Mouse (Mus musculus): ENCODE measurements at regions not wholly inside any gene's neighbourhood (a gene's known extent, or its start where the extent isn't known, plus 50 kb on each side); places are given as distances from the start of the nearest gene placed in this dataset.
A peak's percentile ranks its signal among the peaks of the same experiment; 100 is the strongest.

DNA sequence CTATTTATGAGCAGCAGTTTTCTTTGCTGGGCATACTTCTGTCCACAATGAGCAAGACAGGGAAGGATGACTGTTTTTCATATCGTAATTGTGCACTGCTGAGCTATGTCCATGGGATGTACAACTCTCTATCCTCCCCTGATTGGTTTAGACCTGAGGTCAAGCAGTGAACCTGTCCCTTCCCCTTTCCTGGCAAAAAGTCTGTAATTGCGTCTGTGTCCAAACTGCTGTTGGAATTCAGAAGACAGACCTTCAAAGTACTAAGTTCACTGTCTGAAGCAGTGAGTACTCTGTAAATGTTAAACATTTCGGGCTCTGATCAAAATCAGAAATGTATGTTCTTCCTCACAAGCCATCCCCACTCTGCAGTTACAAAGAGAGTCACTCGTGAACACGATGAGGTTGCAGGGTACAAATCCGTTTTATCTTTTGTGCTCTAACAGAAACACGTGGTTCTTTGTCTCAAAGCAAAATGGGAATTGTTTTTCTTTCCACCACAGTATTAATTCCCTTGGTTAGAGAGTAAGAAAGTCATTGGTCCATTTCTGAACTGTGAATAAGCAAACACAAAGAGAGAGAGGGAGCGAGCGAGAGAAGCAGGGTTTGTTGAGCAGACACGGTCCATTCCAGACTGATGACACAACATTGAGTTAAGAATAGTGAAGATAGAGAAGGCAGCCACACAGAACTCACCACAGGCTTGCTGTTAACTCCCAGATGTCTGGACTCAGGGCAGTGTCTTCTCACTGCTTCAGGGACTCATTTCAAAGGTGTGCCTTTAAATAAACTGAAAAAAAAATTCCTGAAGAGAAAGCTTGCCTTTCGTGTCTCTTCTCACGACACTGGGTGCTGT, 70.4 kb upstream of the Ifne start:
- peak overlapping the region; percentile 15; the same call in 1 of the 2 replicates for H3K27ac ChIP-seq (replicated peaks; ENCODE audit: low read depth, low read length)
- WGBS = 57% methylated on average over 12 of the region's 12 CpGs
- no peaks in the 10 kb centered on the region for H3K27me3 ChIP-seq (replicated peaks; ENCODE audit: control insufficient read depth, insufficient read depth, low read length)
- DNase-seq (ENCODE audit: low spot score) (peak; percentile 69), ATAC-seq (ENCODE audit: low read depth) (peak; percentile 77)
- no peaks in the 10 kb centered on the region for H3K4me1 ChIP-seq (ENCODE audit: control insufficient read depth, insufficient read depth, low read length)
- H3K9me3 ChIP-seq (ENCODE audit: control insufficient read depth, low read length) = no peaks in the 10 kb centered on the region
- H3K9ac ChIP-seq (ENCODE audit: low read depth, low read length) = no peak overlapping the region
- H3K36me3 ChIP-seq (ENCODE audit: control insufficient read depth, insufficient read depth, low read length) = no peaks in the 10 kb centered on the region
- H3K4me2 ChIP-seq (ENCODE audit: low read depth, low read length) = no peak overlapping the region
- no peak overlapping the region for H3K4me3 ChIP-seq (ENCODE audit: low read depth, low read length)

- no peak overlapping the region for H3K4me2 ChIP-seq (ENCODE audit: low read depth, low read length)
- no peaks in the 10 kb centered on the region for H3K4me1 ChIP-seq (ENCODE audit: control insufficient read depth, insufficient read depth, low read length)
- WGBS = 84% methylated on average over 4 of the region's 4 CpGs
- H3K27me3 ChIP-seq (replicated peaks; ENCODE audit: control insufficient read depth, insufficient read depth, low read length) = no peaks in the 10 kb centered on the region
- no peak overlapping the region for H3K27ac ChIP-seq (replicated peaks; ENCODE audit: low read depth, low read length)
- DNase-seq (ENCODE audit: low spot score) (no peak), ATAC-seq (ENCODE audit: low read depth) (no peak)
- no peaks in the 10 kb centered on the region for H3K36me3 ChIP-seq (ENCODE audit: control insufficient read depth, insufficient read depth, low read length)
- H3K4me3 ChIP-seq (ENCODE audit: low read depth, low read length) = no peak overlapping the region
- no peaks in the 10 kb centered on the region for H3K9me3 ChIP-seq (ENCODE audit: control insufficient read depth, low read length)
- no peak overlapping the region for H3K9ac ChIP-seq (ENCODE audit: low read depth, low read length)
These were observed 68.2 kb upstream of the Ifne start for GRCm38 (mm10) chr4:88948027-88948859.

DNA sequence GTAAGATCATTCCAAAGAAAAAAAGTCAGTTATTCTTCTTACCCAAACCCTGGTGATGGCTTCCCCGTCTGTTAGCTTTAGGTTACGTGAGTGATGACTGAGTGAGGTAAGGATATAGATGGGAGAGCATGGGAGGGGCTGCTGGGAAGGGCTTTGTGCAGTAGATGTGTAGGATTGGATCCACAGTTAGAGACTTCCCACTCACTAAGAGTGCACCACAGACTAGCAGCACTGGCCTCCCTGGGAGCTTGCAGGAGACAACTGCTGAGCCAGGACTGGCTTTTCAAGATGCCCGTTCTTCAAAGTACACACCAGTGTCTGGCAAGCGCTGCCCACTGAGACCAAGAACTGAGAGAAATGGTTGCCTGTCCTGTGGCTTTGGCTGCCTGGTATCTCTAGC, 62.0 kb upstream of the Ifne start:
- no peak for DNase-seq (ENCODE audit: low spot score)
- H3K9ac ChIP-seq (ENCODE audit: low read depth, low read length) = no peak overlapping the region
- no peaks in the 10 kb centered on the region for H3K9me3 ChIP-seq (ENCODE audit: control insufficient read depth, low read length)
- no peak overlapping the region for H3K4me3 ChIP-seq (ENCODE audit: low read depth, low read length)
- H3K27me3 ChIP-seq (replicated peaks; ENCODE audit: control insufficient read depth, insufficient read depth, low read length) = peaks cover 28% of the 10 kb centered on the region
- no peak overlapping the region for H3K4me2 ChIP-seq (ENCODE audit: low read depth, low read length)
- no peak for ATAC-seq (ENCODE audit: low read depth)
- H3K27ac ChIP-seq (replicated peaks; ENCODE audit: low read depth, low read length) = no peak overlapping the region
- 69% methylated on average over 4 of the region's 4 CpGs for WGBS
- H3K4me1 ChIP-seq (ENCODE audit: control insufficient read depth, insufficient read depth, low read length) = no peaks in the 10 kb centered on the region; the same call in 1 of the 2 replicates
- H3K36me3 ChIP-seq (ENCODE audit: control insufficient read depth, insufficient read depth, low read length) = no peaks in the 10 kb centered on the region

DNA sequence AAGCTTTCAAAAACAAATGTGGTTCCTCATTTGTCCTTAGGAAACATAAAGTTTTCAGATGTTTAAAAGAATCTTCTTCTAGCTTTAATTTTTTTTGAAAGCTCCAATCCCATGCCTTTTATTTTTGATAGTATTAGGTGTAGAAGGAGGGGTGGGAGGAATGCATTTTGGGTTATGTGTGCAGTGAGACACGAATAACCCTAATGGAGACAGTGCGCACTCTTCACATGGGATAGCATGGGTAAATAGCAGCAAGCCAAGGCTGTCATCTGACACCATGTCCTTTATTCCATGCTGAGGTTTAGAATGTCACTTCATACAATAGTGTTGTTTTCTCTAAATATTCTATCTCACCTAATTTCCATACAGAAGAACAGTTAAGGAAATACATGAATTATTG, 60.7 kb upstream of the Ifne start:
- H3K36me3 ChIP-seq (ENCODE audit: control insufficient read depth, insufficient read depth, low read length) = no peaks in the 10 kb centered on the region
- no peak overlapping the region for H3K4me3 ChIP-seq (ENCODE audit: low read depth, low read length)
- H3K4me2 ChIP-seq (ENCODE audit: low read depth, low read length) = no peak overlapping the region
- 69% methylated on average over 2 of the region's 2 CpGs for WGBS
- ATAC-seq (ENCODE audit: low read depth) = no peak
- no peaks in the 10 kb centered on the region for H3K9me3 ChIP-seq (ENCODE audit: control insufficient read depth, low read length)
- H3K9ac ChIP-seq (ENCODE audit: low read depth, low read length) = no peak overlapping the region
- H3K4me1 ChIP-seq (ENCODE audit: control insufficient read depth, insufficient read depth, low read length) = no peaks in the 10 kb centered on the region; the same call in 1 of the 2 replicates
- no peak for DNase-seq (ENCODE audit: low spot score)
- no peak overlapping the region for H3K27ac ChIP-seq (replicated peaks; ENCODE audit: low read depth, low read length)
- H3K27me3 ChIP-seq (replicated peaks; ENCODE audit: control insufficient read depth, insufficient read depth, low read length) = peaks cover 35% of the 10 kb centered on the region

DNA sequence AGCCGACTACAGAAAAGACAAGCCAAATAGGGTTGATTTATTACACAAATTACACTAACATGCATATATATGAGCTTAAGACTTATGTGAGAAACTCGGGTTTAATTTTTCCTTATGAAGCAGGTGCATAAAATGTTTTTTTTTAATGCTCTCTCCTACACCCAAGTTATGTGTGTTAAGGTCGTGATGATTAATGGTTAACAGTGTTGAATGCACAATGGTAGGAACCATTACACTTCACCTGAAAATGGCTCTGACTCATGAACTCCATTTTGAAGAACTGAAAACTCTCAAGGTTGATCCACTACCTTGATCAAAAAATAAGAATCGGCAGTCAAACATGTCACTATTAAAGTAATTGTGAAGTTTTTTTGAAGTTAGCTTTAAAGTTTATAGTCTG, 59.4 kb upstream of the Ifne start:
- H3K27me3 ChIP-seq (replicated peaks; ENCODE audit: control insufficient read depth, insufficient read depth, low read length) = peaks cover 42% of the 10 kb centered on the region
- DNase-seq (ENCODE audit: low spot score) (no peak), ATAC-seq (ENCODE audit: low read depth) (no peak)
- no peak overlapping the region for H3K4me2 ChIP-seq (ENCODE audit: low read depth, low read length)
- no peak overlapping the region for H3K4me3 ChIP-seq (ENCODE audit: low read depth, low read length)
- H3K27ac ChIP-seq (replicated peaks; ENCODE audit: low read depth, low read length) = no peak overlapping the region
- no peaks in the 10 kb centered on the region for H3K9me3 ChIP-seq (ENCODE audit: control insufficient read depth, low read length)
- H3K4me1 ChIP-seq (ENCODE audit: control insufficient read depth, insufficient read depth, low read length) = no peaks in the 10 kb centered on the region; the same call in 1 of the 2 replicates
- no peak overlapping the region for H3K9ac ChIP-seq (ENCODE audit: low read depth, low read length)
- H3K36me3 ChIP-seq (ENCODE audit: control insufficient read depth, insufficient read depth, low read length) = no peaks in the 10 kb centered on the region
- 68% methylated on average over 4 of the region's 4 CpGs for WGBS

DNA sequence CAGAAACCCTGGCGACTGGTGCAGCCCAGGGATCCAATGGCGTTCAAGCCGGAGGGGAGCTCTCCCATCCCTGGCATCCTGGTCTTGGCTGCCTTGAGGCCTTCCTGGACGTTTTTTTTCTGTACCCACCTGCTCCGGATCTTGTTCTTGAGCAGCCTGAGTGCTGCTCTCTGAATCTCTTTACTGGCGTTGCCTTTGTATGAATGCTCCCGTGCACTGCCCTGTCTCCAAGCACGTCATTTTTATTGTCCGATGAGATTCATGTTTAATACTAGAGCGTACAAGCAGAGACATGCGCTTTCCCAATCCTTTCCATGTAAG, 58.7 kb upstream of the Ifne start:
- peak overlapping the region; percentile 64 for H3K9ac ChIP-seq (ENCODE audit: low read depth, low read length)
- no peaks in the 10 kb centered on the region for H3K36me3 ChIP-seq (ENCODE audit: control insufficient read depth, insufficient read depth, low read length)
- peak; percentile 70 for ATAC-seq (ENCODE audit: low read depth)
- no peak overlapping the region; the same call in 1 of the 2 replicates for H3K27ac ChIP-seq (replicated peaks; ENCODE audit: low read depth, low read length)
- no peaks in the 10 kb centered on the region for H3K9me3 ChIP-seq (ENCODE audit: control insufficient read depth, low read length)
- peak overlapping the region; percentile 95 for H3K4me2 ChIP-seq (ENCODE audit: low read depth, low read length)
- H3K4me1 ChIP-seq (ENCODE audit: control insufficient read depth, insufficient read depth, low read length) = no peaks in the 10 kb centered on the region; the same call in 1 of the 2 replicates
- H3K27me3 ChIP-seq (replicated peaks; ENCODE audit: control insufficient read depth, insufficient read depth, low read length) = peaks cover 45% of the 10 kb centered on the region
- WGBS = 6% methylated on average over 11 of the region's 11 CpGs
- DNase-seq (ENCODE audit: low spot score) = no peak
- peak overlapping the region; percentile 67 for H3K4me3 ChIP-seq (ENCODE audit: low read depth, low read length)

DNA sequence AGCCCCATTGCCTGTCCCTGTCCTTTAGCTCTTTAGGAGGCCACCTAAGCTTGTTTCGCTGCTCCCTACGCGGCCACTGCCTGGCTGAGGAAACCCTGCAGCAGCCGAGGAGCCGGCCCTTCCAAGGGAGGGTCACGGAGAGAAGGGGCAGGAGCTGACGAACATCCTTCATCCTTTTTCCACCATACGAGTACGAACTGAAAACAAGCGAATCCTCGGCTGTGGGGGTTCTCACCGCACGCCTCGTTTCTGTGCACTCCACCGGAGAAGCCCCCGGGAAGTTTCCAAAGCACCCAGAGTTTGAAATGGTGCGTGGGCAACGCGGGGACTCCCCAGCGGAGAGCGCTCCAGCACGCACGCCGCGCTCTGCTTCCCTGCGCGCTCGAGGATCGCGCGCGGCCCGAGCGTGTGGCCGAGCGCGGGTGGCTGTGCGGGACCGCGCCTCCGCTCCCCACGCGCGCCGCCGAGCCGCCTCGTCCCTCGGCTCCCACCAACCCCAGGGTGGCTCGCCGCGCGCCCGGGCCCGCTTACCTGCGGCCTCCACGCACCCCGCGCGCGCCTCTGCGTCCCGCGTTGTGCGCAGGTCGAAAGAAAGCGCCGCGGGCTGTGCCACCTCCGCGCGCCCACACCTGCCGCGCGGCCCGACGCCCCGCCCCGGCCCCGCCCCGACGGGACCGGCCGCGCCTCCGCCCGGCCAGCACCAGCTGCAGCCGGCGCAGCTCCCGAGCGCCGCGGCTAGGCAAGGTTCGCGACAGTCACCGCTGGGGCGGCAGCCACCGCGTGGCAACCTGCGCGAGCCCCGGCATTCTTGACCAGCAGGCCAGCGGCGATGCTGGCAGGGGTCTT, 58.1 kb upstream of the Ifne start:
- Histone ChIP-seq H3K4me2 (ENCODE audit: low read depth, low read length) (peak overlapping the region; percentile 95), H3K9me3 (ENCODE audit: control insufficient read depth, low read length) (no peaks in the 10 kb centered on the region), H3K36me3 (ENCODE audit: control insufficient read depth, insufficient read depth, low read length) (no peaks in the 10 kb centered on the region), H3K9ac (ENCODE audit: low read depth, low read length) (peak overlapping the region; percentile 64), H3K27me3 (replicated peaks; ENCODE audit: control insufficient read depth, insufficient read depth, low read length) (peaks cover 45% of the 10 kb centered on the region), H3K27ac (replicated peaks; ENCODE audit: low read depth, low read length) (peak overlapping the region; percentile 55), H3K4me1 (ENCODE audit: control insufficient read depth, insufficient read depth, low read length) (no peaks in the 10 kb centered on the region; the same call in 1 of the 2 replicates), H3K4me3 (ENCODE audit: low read depth, low read length) (peak overlapping the region; percentile 67)
- WGBS = 0% methylated on average over 39 of the region's 104 CpGs
- ATAC-seq (ENCODE audit: low read depth) (peak; percentile 97), DNase-seq (ENCODE audit: low spot score) (peak; percentile 63)

DNA sequence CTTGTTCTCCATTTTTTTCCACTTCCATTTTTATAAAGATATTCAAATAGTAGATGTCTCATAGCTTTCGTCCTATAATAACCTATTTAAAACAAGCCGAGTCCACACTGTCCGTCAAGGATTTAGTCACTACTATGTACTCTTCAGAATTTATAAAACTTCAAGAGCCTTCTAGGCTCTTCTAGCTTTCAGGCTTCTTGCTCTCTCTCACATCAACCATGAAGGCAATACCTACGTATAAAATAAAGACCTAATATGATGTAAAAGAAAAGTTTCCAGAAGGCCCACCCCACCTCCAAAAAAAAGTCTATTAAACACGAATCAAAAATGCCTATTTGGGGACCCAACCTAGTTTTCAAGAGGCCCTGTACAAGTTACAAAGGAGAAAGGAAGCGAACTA, 57.0 kb upstream of the Ifne start:
- 64% methylated on average over 6 of the region's 6 CpGs for WGBS
- H3K4me3 ChIP-seq (ENCODE audit: low read depth, low read length) = peak overlapping the region; percentile 67
- peak overlapping the region; percentile 95 for H3K4me2 ChIP-seq (ENCODE audit: low read depth, low read length)

More for the DNA sequence above, 57.0 kb upstream of the Ifne start:
- Histone ChIP-seq H3K9ac (ENCODE audit: low read depth, low read length) (no peak overlapping the region), H3K4me1 (ENCODE audit: control insufficient read depth, insufficient read depth, low read length) (no peaks in the 10 kb centered on the region; the same call in 1 of the 2 replicates), H3K36me3 (ENCODE audit: control insufficient read depth, insufficient read depth, low read length) (no peaks in the 10 kb centered on the region), H3K27me3 (replicated peaks; ENCODE audit: control insufficient read depth, insufficient read depth, low read length) (peaks cover 49% of the 10 kb centered on the region), H3K9me3 (ENCODE audit: control insufficient read depth, low read length) (no peaks in the 10 kb centered on the region), H3K27ac (replicated peaks; ENCODE audit: low read depth, low read length) (no peak overlapping the region)
- DNase-seq (ENCODE audit: low spot score) = no peak
- no peak for ATAC-seq (ENCODE audit: low read depth)

Measured in embryonic facial prominence, embryonic 14.5 days (tissue).